Mouse (Mus musculus) lung, postnatal 25 days (tissue): ENCODE measurements around the gene Zfp607b.

Source experiments
- DNase-seq: peaks from one replicate; pipeline ENCODE4 v3.0.0; 2022; ENCODE audit warnings: low spot score

Gene Zfp607b

GRCm38 (mm10) chr7:27688815-27689612 is at the start of gene Zfp607b:
Gene Zfp607b, plus strand, starts transcription at chr7:27689340.
- peak; percentile 98 for DNase-seq

GRCm38 (mm10) chr7:27644471-27644870 is 44.7 kb upstream of the Zfp607b start:
- no peak for DNase-seq

- no peak for DNase-seq
These were observed 42.6 kb upstream of the Zfp607b start for GRCm38 (mm10) chr7:27646516-27646915.

GRCm38 (mm10) chr7:27647281-27648002 is 41.7 kb upstream of the Zfp607b start:
- DNase-seq = no peak

GRCm38 (mm10) chr7:27649723-27650122 is 39.4 kb upstream of the Zfp607b start:
- no peak for DNase-seq

- DNase-seq = peak; percentile 68
These were observed 38.2 kb upstream of the Zfp607b start for GRCm38 (mm10) chr7:27650949-27651348.

GRCm38 (mm10) chr7:27653681-27654437 is 35.3 kb upstream of the Zfp607b start, which contains the start of gene Ttc9b:
Gene Ttc9b, plus strand, starts transcription at chr7:27653915.
- no peak for DNase-seq

GRCm38 (mm10) chr7:27654607-27655276 is 34.4 kb upstream of the Zfp607b start:
- peak; percentile 13 for DNase-seq

GRCm38 (mm10) chr7:27655545-27655944 is 33.6 kb upstream of the Zfp607b start:
- no peak for DNase-seq

- DNase-seq = no peak
These were observed 32.5 kb upstream of the Zfp607b start for GRCm38 (mm10) chr7:27656600-27656999.

GRCm38 (mm10) chr7:27657824-27658395 is 31.2 kb upstream of the Zfp607b start:
- DNase-seq = no peak

GRCm38 (mm10) chr7:27658712-27659663 is 30.2 kb upstream of the Zfp607b start:
- no peak for DNase-seq

GRCm38 (mm10) chr7:27662038-27662437 is 27.1 kb upstream of the Zfp607b start:
- no peak for DNase-seq

- DNase-seq = no peak
These were observed 16.0 kb upstream of the Zfp607b start for GRCm38 (mm10) chr7:27673064-27673574.

- DNase-seq = no peak
These were observed 15.5 kb upstream of the Zfp607b start for GRCm38 (mm10) chr7:27673575-27674131.

GRCm38 (mm10) chr7:27674195-27674521 is 15.0 kb upstream of the Zfp607b start:
- no peak for DNase-seq

GRCm38 (mm10) chr7:27674522-27675221 is 14.5 kb upstream of the Zfp607b start, which contains the start of gene Map3k10:
Gene Map3k10, minus strand, starts transcription at chr7:27674598.
- peak; percentile 93 for DNase-seq

- DNase-seq = no peak
These were observed 13.9 kb upstream of the Zfp607b start for GRCm38 (mm10) chr7:27675222-27675612.

GRCm38 (mm10) chr7:27683218-27683617 is 5.9 kb upstream of the Zfp607b start:
- DNase-seq = no peak
